Mouse (Mus musculus): ENCODE measurements around the gene Zfp422.
A peak's percentile ranks its signal among the peaks of the same experiment; 100 is the strongest.

Zfp422 gene

DNA sequence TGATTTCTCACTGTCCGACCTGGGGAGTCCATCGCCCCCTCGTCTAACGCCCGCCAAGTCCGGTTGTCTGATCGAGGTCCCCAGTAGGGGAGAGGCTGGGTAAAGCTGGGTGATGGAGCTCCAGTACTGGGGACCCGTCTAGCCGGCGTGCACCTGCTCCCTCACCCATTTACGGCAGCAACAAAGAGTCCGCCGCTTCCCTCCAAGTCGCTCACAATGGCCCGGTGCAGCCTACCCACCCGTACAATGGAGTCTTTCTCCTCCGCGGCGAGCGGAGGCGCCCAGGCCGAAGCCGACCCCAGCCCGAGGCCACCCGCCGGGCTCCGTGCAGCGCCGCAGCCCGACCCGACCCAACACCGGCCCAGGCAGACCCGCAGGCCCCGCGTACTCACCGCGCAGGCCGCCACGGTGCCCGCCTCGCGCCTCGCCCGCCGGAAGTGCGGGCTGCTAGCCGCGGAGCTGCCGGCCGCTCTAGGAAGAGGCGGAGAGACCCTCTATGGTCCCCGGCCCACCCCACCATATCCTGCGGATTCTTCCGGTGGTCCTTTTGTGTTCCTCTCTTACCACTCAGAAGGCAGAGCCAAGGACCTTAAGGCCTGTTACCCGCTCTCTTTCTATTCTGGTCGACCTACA, at the start of gene Zfp422:
Zfp422 (minus strand) TSS at position 461 of the 633 bp plus-strand sequence.
- DNase-seq (ENCODE audit: low spot score): no peak

DNA sequence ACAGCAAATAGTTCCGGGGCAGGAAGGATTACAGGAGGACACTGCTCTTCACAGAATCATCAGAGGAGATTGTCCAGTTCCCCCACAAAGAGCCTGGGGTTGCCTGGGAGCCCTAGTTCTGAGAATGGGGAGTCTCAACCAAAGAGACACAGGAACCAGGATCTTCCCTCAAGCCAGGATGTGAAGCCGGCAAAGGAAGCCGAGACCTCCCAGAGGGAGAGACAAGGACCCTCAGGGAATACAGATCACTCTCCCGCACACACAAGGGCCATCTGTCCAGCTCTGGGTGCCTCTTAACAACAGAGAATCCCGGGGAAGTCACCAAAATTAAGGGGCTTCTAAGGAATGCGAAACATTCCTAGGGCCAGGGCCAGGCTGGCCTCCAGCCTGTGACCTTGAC, 48.5 kb upstream of the Zfp422 start:
- DNase-seq (ENCODE audit: low spot score): no peak

DNA sequence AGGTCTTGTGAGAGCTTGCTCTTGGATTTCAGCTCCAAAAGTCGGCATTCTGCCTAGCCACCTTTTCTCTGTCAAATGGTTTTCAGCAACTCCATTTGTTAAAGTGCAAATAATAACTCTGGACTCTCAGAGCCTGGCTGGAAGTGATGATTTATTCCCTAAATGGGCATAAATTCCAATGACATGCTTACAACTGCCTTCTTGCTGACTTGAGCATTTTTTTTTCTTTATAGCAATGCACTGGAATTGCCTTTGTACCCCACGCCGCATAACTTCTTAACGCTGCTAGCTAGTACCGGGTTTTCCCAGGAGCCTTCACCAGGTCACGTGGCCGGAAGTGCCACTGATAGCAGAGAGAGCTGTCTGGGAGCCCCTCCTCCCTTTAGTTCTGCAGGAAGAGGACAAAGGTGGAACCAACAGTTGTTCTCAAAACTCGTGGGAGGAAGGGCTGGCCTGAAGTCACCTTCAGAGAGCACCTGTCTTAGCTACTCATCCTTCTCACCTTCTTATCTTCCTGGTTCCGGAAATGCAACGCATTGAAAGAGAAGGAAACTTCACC, 47.6 kb upstream of the Zfp422 start:
- DNase-seq (ENCODE audit: low spot score): no peak

DNA sequence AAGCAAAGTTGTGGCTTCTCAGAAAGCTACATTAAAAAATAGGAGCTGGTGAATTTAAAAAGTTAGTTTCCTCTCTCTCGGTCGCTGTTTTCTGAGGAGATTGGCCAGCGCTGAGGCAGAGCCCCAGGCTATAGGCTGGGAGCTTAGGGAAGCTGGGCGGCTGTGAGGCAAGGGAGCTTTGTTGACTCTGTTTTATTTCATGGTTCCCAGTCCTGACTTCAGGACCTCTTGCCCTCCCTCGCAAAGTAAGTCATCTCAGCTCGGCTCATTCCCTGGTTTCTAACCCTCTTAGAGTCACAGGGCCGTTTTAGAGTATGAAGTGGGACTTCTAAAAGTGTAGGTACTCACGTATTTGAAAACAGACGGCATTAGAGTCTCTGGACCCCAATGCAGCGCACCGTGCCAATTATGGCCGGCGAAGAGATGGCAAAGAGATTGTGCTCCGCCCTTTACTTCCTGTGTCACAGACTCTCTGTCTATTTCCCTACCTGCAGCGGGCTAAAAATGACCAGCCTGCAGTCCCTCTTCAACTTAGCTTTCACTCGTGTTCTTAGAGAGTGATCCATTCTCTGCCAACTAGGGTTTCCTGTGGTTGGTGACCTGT, 45.6 kb upstream of the Zfp422 start:
- no peak for DNase-seq (ENCODE audit: low spot score)

DNA sequence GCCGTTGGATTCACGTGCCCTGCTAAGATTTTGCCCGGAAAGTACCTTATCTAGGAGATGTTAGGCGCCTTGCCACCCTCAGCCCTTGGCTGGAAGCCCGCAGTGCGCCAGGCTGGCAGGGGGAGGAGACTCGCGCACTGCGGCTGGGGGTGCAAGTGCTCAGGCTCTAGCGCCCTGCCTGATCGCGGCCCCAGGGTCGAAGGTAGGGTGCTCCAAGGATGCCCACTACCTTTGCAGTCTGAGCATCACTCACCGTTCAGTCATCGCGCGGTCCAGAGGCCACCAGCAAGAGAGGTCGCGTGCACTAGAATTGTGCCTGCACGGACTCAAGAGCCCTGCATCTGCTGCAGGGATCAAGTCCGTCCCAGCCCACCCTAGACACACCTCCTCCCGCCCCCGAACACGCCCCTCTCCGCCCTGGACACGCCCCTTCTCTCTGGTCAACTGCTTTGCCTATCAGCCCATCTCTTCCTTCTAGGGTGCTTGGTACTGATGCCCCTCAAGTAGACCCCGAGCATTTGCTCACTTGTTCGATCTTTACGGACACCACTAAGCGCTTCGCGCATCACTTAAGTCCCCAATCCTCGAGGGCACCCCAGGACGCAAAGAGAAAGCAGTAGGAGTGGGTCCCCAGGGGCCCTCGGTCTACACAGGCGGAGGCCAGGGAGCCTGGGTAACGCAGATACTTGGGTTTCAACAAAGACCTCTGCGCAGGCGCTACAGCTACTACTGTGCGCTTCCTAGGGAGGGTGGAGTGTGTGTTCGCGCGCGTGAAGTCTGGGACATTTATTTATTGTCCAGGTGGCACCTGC, 44.9 kb upstream of the Zfp422 start, which contains the start of gene Rassf4:
Rassf4 (minus strand) TSS at position 482 of the 812 bp plus-strand sequence.
- DNase-seq (ENCODE audit: low spot score): peak; percentile 55

DNA sequence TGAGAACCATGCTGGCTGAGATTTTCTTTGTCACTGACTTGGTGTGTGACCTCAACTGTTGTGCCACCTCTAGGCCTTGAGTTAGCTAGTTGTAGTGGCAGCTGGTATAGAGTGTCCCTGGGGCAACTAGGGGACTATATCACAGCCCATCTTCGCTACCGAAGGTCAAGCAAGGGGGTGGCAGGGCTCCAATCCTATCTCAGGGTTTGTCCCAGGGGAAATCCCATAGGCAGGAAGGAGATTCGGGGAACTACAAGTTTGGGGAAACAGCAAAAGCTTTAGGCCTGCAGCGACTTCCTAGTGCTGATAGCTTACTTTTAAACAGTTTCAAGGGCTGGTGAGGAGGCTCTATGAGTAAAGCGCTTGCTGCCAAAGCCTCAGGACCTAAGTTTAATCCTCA, 43.5 kb upstream of the Zfp422 start:
- DNase-seq (ENCODE audit: low spot score): no peak

DNA sequence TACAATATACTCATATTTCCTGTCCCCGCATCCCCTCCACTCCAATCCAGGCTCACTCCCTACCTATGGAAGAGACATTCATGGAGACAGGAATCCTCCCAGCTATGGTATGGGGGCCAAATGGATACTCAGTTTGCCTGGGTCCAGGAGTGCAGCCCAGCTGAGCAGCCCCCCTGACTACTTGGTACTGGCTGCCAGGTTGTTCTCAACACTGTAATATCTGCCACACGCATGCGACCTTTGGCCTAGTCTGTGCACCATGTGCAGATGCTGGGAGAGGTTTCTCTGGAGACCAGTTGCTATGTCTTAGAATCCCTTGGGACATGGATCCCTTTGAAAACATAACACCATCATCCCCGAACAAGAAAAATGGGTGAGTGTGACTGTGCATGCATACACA, 43.0 kb upstream of the Zfp422 start:
- DNase-seq (ENCODE audit: low spot score): no peak

DNA sequence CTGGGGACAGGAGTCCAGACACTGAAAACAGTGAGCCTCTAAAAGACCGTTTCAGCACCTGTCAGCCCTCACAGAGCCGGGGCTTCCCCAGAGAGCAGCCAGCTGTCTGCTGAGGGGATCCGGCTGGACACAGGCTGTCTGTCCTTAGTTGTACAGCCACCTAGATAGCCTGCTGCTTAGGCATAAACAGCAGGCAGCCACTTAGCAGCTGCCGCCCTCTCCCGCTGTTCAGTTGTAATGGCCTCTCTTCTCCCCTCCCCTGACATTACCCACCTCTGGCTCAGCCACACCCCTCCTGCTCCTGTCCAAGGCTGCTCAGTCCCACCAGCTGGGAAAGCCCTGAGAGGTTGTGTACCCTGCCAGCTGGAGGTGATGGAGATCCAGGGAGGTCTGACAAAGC, 42.2 kb upstream of the Zfp422 start:
- no peak for DNase-seq (ENCODE audit: low spot score)

DNA sequence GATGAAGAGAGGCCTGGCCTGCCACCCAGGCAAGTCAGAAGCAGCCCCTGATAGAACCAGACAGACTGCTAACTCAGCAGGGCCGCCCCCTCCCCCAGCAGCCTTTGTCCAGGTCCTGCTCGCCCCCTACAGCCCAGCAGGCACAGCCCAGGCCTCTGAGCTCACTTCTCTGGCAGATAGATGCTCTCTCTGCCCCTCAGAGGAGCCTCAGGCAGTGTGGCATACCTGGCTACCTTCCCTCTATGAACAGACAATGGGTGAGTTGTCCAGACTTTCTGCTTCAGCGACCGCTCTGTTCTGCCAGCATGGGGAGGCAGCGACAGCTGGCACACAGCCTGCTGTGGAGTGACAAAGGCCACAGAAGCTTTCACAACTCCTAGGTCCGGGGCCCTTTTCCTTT, 41.3 kb upstream of the Zfp422 start:
- DNase-seq (ENCODE audit: low spot score): no peak

DNA sequence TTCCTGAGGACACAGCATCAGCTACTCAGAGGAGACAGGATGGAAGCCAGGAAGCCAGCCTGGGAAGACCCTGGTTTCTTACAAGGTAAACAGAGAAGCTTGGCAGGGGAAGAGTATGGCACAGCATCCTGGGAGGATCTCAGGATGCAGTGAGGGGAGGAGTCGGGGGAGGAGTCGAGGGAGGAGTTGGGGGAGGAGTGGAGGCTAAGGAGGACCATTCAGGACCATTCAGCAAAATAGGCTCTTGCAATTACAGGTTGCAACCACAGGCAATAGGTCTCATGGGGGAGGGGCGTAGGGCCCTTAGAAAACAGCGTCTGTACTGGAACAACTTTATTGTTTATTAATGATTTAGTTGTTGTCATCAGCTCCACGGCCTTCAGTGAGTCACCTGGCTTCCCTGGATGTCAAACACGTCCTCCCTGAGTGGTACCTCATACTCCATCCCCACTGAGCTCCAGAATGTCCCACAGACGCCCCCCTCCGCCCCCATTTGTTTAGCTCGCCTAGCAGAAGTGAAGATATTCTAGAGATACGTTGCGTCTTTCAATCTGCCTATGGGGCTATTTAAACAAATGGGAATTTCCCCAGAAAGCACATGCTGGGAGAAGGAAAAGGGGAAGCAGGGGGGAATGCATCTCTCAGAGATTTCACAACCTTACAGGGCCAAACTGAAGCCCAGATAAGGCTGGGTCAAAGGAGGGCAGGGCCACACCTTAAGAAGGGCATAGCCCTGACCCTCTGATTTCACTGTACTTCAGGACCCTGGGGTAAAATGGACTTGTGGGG, 40.1 kb upstream of the Zfp422 start:
- no peak for DNase-seq (ENCODE audit: low spot score)

DNA sequence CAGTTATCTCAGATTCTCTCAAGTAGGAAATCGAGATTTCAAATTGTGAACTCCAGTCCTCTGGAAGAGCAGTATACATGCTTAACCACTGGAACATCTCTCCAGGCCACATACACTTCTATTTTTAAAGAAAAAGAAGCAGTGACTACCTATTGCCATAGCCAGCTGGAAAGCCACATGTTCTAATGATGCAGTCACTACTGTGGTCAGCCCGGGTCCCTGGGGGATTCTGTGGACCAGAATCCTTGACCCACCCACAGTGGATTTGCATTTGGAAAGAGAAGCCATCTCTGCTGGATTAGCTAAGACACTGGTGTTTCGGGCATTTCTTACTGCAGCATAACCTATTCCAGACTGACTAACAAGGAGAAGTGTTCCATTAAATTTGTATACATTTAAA, 38.6 kb upstream of the Zfp422 start:
- DNase-seq (ENCODE audit: low spot score): no peak

DNA sequence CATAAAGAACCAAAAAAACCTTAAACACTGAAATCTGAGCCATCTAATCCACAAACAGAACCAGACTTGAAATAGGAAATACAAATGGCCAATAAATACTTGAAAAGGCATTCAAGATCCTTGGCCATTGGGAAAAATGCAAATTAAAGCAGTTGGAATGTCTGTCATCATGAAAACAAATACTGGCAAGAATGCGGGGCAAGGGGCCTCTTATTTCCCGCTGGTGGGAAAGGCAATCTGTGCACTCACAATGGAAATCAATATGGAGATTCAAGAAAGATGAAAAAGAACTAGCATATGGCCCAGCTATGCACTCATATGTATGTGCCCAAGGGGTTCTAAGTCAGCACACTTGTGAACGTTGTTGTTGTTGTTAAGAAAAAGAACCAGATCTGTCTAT, 38.1 kb upstream of the Zfp422 start:
- DNase-seq (ENCODE audit: low spot score): no peak

DNA sequence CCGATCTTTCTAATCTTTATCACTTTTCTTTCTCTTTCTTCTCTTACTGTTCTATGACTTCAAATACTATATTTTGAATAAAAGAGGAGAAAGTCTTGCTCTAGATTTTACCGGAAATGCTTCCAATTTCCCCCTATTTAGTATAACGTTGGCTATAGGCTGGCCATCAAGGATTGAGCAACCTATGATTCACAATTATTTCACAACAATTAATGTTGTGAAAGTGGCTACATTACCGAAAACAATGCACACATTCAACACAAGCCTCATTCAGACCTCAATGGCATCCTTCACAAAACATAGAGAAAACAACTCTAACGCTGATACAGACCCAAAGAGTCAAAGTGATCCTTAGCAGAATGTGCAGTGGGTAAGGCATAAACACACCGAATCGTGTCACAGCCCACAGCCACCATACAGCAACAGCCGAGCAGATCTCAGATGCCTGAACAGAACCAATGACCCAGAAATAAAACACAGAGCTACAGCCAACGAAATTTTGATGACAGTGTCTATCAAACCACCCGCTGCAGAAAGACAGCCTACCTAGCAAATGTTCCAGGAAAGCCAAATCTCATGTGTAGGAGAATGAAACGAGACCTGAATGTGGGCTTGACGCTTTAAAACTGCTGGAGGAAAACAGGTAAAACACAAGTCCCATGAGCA, 37.4 kb upstream of the Zfp422 start:
- DNase-seq (ENCODE audit: low spot score): no peak

DNA sequence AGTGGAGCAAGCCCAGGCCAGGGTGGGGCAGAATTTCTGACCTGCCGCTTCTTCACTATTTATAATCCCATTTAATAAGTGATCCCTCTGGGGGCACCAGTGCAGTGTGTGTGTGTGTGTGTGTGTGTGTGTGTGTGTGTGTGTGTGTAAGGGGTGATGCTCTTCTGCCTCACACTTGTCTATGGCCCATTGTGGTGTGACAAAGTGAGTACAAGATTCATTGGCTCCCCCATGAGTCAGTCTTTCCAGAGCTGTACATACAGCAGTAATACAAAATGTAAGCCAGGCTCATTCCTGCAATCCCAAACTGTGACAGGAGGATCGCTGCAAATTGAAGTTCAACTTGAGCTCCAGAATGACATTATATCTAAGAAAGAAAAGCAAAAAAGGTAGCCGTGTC, 36.0 kb upstream of the Zfp422 start:
- no peak for DNase-seq (ENCODE audit: low spot score)

DNA sequence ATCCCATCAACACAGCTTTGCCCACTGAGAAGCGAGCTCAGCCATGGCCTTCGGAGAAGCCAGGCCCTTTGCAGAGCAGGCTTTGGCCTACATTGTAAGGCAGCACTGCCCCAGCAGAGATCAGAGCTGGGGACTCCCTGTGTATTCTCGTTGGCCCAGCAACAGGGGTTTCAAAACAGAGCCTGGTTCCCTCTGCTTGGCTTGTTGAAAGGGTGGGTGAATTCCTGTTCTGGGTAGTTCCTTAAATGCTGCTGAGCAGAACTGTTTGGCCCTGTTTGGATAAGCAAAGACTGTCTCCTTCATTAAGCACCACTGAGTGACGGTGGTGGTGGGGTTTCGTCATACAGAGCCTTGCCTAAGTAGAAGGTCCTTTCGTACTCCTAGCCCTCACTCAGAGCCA, 35.2 kb upstream of the Zfp422 start:
- no peak for DNase-seq (ENCODE audit: low spot score)

DNA sequence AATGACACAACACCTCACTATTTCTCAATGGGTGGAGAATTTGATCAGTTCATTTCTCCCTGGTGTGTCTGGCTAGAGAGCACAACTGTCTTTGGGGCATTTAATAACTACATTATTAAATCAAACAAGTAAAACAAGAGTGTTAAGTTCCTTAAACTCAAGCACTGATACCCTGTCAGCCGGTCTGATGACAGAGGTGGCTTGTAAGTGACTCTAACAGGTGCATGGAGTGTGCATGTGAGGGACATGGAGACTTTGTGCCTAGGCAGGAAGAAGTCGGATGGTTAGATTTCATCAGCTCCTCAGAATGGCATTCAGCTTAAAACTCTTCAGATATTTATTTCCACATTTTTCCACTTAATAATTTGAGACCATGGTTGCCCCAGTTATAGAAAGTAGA, 34.6 kb upstream of the Zfp422 start:
- no peak for DNase-seq (ENCODE audit: low spot score)

DNA sequence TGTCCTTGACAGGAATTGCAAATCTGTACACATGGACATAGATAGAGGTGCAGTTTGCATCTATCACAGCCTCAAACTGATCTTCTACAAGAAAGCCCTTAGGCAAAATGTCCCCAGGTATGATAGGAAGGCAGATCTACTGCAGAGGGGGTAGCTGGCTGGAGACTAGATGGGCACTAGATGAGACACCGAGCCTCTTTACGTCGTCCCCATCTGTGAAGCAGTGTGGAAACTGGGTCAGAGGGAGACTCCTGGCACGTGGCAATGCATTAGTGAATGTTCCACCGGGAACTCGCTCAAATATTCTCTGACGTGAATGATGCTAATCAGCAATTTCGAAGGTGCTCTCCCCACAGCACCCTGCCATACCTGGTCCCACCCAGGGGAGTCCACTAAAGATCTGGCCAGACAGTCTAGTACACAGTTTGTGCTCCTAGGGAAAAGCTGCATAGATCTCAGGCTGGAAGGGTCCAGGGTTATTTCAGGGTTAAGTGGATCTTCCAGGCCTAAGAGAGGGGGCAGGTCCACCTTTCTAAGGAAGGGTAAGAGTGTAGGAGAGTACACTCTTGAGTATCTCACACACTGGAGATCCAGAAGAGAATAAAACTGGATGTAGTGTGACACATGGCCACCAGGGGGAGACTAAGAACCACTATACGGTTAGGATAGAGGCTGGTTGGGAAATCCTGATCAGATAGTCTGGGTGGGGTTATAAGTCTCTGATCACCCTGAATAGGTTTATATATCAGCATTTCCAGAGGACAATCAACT, 25.1 kb upstream of the Zfp422 start:
- DNase-seq (ENCODE audit: low spot score): peak; percentile 45

DNA sequence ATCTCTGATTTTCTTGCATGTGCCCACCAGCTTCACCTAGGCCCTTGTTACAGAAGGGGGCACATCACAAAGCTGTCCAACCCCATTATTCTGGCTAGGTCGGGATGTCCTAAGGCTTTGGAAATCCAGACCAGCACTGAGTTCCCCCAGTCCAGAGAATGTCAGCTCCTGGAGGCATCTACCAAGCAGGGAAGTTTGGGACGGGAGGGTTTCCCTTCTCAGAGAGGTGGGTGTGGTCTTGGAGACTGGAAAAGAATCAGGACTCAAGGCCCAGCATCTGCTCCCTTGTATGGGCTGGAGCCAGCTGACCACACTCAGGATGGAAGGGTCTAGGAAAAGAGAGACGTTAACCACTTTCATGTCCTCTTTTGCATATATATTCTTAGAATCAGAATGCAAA, 24.4 kb upstream of the Zfp422 start:
- no peak for DNase-seq (ENCODE audit: low spot score)

DNA sequence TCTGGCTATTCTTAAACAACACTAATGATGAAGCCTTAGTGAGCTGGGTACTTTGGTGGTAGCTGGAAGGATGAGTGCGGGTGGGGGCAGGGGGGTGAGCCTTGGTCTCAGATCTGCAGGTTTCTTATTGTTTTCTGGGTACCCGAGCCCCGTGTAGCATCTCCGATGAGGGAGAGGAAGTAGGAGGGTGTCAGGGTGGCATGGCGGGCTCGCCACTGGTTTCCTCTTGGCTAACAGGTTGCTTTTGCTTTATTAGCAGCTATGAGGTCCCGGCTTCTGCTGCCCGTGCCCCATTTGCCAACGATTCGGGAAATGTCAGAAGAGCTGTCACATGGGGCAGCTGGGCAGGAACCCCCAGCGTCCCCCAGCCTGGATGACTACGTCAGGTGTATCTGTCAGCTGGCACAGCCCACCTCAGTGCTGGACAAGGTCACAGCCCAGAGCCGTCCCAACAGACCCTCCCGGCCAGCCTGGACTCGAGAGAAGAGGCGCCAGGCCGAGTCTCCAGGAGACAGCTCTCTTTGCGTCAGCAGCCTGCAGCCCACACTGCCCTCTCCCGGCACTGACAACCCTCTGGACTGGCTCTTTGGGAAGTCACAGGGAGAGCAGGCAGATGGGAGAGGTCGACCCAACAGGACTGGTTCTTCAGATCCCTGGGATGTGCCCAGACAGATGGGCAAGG, 22.8 kb upstream of the Zfp422 start:
- no peak for DNase-seq (ENCODE audit: low spot score)

DNA sequence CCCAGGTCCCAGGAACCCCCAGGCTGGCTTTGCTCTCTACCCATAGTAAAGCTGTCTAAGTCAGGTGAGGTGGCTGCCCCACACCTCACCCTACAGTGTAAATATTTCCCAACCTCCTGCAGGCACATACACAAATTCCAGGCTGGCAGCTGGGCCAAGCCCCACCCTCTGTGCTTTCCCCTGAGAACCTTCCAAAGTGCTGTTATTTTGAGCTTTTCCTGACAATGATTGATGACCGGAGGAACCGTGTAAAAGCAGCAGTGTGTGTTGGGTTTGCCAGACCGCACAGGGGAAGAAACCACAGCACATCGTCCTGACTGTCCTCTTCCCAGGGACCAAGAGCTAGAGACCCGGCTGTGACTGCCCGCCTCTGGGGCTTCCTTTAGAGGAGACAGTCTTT, 21.6 kb upstream of the Zfp422 start, which contains the start of gene Depp1:
Depp1 (plus strand) TSS at position 204 of the 400 bp plus-strand sequence.
- no peak for DNase-seq (ENCODE audit: low spot score)
